Mouse (Mus musculus) layer of hippocampus, postnatal 25 days (tissue): ENCODE data around the gene Notch2. TPM values are rescaled to one million over a fixed set of nuclear protein-coding genes. Genes with fewer than 3 reads are reported as not detected.
A peak's percentile ranks its signal among the peaks of the same experiment; 100 is the strongest.

Experiments
- DNase-seq, 2 experiments: peaks; one replicate each; pipeline ENCODE4 v3.0.0; 2022; ENCODE audit warnings: mixed read lengths in 2 of 2, low spot score in 1 of 2; ENCODE audit errors: extremely low spot score in 1 of 2
- total RNA-seq, 2 experiments: library from RNA; stranded (reverse); gene quantifications; 2 replicates each; pipeline ENCODE4 v1.2.3; 2021

The Notch2 gene
- total RNA-seq, 2 experiments from 2014 or later = 20.2 to 24.7 TPM

DNA sequence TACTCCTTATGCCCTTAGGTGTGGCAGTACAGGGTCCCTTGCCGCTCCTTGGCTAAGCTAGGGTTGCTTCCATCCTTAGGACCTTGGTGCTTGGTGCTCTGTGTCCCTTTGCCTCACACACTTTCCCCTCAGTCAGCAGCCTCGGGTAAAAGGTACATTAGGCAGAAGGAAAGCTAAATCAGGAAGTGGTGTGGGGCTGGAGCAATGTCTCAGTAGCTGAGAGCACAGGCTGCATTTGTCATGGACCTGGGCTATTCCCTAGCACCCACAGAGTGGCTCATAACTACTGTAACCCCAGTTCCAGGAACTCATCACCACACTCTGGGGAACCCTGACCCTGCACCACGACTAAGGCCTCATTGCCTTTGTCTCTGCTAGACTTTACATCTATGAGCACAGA is 53.1 kb downstream of the Notch2 start:
- no peak for DNase-seq

DNA sequence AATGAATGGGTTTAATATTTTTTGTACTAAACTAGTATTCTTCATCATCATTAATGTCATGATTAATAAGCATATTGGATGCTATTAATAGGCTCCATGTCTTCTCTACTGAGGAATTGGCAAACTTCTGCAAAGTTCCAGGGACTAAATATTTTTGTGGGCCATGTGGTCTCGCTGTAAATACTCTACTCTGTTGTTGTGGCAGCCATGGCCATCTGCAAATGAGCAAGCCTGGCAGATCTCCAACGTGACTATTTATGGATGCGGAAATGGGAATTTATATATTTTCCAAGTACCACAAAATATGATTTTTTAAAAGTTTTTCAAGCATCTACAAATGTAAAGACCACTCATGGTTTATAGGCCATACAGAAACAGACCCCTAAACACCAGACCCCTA is 54.1 kb downstream of the Notch2 start:
- peak in 1 of 2 experiments; percentile 39 for DNase-seq

DNA sequence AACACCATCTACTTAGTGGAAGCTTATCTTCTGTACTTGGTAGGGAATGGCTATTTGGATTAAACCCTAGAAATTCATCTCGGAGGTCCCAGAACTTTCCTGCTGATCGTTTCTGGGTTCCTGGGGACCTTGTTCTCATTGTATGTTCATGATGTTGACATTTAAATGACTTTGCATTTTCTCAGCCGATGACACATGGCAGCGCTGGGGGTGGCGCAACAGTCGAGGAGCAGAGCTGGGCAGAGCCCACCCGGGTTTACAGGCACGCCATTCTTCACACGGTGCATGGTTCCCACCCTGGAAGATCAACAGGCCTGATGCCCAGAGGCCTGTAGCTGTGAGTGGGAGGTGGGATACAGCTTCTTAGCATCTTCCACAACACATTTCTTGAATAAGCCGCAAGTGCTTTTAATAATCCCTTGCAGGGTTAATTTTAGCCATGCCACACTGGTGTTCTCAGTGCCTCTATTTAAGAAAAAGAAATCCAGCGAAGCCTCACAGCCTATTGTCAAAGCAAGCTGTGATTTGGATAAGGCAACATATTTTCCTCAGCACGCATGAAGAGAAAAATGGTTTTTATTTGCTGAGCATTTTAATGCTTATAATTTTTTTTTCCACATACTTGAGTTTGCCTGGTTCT is 54.6 kb downstream of the Notch2 start:
- no peak for DNase-seq

DNA sequence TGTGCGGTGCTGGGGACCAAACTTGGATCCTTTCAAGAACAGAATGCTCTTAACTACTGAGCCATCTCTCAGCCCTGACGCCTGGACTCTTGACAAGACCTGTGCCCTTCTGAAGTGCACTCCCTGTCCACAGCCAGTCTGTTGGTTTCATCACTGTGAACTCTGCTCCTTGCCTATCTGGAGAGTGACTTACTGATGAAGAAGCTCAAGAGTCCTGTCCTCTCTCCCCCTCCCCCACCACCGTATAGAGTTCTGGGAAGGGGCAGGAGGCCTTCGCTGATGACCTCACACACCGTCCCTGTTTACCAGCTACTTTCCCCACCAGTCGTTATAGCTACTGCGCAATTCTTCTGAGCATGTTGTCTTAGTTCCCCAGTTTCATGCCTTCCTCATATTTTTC is 55.8 kb downstream of the Notch2 start:
- DNase-seq = no peak

DNA sequence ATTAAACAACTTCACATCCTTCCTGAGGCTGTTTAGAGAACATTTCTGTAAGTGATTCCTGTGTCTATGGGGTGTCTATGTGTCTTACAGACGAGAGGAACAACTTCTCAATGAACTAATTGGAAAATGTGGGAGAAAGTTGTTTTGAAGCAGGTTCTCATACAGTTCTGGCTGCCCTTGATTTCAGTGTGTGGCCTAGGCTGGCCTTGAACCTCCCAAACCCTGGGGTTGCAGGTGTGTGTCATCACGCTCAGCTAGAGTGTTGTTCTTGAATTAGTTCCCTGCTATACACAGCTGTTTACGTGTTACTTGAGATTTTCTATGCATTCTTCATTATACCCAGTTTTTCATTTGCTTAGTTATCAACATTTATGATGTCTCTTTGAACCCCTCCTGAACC is 56.5 kb downstream of the Notch2 start:
- no peak for DNase-seq

DNA sequence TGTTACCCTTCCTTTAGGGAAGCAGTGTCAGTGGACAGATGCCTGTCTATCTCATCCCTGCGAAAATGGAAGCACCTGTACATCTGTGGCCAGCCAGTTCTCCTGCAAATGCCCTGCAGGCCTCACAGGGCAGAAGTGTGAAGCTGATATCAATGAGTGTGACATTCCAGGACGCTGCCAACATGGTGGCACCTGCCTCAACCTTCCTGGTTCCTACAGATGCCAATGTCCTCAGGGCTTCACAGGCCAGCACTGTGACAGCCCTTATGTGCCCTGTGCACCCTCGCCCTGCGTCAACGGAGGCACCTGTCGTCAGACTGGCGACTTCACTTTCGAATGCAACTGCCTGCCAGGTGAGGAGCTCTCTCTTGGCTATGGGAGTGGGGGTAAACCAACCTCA is 59.2 kb downstream of the Notch2 start:
- no peak for DNase-seq

DNA sequence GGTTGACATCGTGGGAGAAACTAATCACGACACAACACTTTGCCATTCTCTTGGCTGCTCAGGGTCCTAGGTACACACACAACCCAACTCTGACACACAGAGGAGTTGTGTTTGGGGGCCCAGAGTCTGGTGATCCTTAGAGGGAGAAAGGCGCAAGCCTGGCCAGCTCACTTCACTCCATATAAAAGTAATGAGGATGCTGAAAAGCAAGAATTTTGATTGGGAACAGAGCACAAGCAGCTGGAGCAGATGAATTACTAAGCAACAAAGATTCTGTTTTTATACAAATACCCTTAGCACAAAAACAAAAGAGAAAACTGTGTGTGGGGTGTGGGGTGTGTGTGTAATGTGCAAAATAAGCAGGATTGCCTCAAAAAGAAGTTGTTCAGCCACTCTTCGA is 60.2 kb downstream of the Notch2 start:
- DNase-seq = no peak

DNA sequence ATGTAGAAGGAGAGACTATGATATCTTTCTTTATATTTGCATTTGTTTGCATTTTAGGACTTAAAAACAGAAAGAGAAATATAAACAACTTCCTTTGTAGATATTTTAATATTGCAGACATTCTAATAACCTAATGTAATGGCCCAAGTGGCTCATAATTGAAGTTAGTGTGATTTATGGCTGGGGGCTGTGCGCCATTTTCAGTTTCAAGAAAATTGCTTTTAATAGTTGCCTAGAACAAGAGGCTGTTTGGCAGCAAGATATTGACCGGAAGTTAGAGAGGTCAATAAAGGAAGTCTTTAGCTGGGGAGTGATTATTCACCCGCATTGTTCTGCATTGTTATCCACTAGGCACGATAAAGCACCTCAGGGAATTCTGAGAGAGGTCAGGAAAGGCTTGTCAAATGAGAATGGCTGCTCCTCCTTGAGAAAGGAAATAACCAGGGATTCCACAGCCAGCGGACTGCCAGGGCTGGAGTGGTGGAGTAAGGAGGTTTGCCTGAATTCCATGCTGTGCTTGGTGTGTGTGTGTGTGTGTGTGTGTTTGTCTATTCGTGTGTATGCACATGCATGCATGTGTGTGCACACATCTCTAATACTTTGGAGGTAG is 61.4 kb downstream of the Notch2 start:
- no peak for DNase-seq

DNA sequence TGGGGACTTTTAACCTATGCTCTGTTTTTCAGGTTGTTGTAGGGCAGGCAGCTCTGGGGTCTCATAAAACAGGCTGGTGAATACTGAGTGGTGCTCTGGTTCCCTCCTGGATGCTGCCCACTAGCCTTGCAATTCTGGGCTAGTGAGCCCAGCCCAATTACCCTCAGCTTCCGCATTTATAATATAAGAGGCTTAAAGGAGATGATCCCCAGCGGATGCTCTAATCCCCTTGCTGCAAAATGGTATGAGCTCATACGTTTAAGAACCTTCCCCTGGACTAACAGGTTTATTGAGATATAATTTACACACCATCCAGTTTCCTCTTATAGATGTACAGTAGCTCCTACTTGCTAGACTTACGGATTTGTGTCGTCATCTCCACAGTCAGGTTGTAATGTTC is 64.5 kb downstream of the Notch2 start:
- no peak for DNase-seq

DNA sequence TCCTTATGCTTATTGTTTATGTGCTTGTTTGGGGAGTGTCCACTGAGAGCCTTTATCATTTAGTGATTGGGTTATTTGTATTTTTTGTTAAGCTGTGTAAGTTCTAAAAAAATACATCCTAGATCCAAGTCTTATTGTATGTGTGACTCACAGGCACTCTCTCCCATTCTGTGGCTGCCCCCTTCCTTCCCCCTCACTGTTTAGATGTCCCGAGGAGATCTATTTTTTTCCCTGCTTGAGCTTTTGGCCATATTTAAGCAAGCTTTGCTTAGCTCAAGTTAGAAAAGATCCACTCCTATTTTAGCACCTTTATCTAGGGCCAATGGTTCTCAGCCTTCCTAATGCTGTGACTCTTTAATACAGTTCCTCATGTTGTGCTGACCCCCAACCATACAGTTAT is 65.5 kb downstream of the Notch2 start:
- no peak for DNase-seq

DNA sequence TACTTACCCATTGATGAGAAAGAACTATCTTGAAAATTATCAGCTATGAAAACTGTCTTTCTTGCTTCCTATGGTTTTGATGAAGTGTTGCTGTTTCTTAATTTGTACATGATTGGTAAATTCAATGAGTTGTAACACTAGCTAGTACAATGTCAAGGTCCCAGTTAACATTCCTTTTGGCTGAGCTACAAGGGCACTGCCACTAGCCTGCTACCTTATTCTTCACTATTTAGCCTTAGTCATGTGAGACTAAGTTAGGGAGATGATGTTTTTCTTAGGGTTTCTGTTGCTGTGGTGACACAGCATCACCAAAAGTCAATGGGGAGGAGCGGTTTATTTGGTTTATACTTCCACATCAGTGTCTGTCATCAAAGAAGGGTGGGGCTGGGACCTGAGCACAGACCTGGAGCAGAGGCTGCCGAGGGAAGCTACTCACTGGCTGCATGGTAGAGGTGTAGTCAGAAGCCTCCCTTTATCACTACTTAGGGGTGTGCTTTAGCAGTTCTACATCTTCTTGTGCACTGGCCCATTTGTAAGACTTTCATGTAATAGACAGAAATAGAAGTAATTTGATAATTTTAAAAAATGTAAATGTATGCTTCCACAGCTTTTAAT is 66.4 kb downstream of the Notch2 start:
- DNase-seq = no peak

DNA sequence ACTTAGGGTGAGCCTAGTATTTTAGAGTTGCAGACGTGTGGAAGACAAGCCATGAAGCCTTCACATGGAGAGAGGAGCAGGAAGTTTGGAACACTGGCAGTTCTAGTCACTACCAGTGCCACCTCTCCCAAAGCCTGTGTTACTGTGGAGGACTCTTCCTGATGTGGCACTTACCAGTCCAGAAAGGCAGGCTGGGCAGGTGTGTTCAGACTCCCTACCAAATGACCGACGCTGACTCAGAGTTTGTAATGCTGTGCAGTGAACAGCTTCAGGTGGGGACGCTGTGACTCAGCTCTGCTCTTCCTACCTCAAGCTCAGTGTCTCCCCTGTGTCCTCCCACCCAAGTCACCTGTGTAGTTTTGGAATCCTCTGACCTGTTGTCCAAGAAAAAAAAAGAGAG is 67.3 kb downstream of the Notch2 start:
- DNase-seq = no peak

DNA sequence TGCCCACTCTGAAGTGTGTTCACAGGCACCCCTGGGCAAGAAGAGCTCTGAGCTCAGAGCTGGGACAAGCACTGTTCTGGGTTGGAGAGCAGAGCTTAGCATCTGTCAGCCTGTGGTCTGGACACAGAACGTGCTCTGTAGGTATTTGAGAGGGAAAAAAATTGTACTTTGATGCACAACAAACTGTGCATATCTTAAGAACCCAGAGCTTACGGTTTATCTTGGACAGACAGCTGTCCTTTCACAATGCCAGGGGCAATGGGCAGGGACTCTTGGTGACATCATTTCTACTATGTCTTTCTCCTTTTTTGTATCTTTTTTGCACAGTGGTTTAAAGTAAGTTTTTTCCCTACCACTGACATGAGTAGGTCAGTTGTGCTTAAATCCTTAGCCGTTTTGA is 68.9 kb downstream of the Notch2 start:
- DNase-seq = no peak

DNA sequence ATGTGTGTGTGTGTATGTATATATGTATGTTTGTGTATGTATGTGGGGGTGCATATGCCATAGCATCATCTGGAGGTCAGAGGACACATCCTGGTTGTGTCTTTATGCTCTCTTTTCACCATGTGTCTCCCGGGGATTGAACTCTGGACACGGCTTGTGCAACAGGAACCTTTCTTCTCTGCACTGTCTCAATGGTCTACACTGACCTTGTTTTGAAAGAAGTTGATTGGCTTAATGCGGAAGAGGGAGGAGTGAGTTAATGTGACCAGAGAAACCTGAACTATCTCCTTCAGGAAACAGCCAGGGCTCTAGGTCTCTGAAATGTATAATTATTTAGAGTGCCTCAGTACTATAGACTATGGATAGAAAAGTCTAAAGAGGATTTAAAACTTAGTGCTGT is 69.6 kb downstream of the Notch2 start:
- DNase-seq = no peak

DNA sequence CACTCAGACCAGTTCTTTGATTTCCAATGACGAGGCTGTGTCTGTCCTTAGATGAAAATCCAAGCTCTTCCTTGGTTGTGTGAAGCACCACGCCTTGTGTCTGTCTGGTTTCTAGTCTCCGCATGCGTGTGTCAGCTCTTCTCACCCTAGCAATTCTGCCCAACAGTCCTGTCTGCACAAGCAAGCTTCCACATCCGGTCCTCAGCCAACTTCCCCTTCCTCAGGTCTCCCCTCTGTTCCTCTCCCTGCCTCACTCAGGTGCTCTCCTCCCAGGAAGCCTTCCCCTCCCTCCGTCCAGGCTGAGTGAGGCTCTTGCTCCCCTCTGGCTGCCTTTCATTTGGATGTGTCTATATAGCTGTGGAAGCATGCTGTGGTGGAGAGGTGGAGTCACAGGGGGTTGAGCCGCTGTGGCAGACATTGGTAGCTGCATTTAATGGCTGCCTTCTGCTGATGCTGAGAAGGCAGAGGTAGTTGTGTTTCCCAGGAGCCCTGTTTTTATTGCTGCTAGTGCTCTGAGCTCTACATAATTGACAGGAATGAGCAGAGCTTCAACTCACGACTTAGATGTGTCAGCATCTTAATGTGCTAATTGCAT is 70.8 kb downstream of the Notch2 start:
- no peak for DNase-seq

DNA sequence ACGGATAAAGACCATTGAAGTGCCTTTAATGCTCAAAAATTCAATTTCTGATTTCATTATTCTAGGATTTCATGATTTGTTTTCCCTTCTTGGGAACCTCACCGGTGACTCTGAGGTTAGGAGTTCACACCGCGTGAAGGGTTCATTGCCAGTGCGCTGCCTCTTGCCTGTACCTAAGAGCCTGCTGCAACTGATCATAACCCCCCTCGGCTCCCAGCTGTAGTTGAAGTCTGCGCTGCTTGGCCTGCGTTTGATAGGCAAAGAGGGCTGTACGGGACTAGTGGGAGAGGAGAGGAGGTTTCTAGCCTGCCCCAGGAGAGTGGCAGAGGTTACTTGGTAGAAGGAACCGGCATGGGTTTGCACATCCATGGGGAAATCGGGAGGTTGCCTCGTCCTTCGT is 71.5 kb downstream of the Notch2 start:
- DNase-seq = no peak

DNA sequence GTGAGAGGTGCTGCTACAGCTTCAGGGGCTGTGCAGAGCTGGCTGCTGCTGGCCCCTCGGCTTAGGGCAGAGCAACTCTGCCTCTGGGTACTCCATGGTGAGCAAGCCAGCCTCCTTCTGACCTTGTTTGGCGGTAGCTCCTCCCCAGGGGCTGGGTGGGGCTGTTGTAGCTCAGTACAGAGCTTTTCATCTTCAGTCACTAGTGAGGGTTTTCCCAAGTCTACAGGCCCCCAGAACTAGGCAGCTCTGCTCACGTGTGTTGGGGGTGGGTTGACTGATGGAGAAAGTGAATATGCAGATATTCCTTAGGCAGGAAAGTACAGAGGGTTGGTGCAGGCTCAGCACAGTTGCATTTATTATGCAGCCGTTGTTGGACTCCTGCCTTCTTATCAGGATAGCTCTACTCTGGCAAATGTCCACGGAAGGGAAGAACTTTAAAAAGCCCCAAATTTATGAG is 72.5 kb downstream of the Notch2 start:
- no peak for DNase-seq

DNA sequence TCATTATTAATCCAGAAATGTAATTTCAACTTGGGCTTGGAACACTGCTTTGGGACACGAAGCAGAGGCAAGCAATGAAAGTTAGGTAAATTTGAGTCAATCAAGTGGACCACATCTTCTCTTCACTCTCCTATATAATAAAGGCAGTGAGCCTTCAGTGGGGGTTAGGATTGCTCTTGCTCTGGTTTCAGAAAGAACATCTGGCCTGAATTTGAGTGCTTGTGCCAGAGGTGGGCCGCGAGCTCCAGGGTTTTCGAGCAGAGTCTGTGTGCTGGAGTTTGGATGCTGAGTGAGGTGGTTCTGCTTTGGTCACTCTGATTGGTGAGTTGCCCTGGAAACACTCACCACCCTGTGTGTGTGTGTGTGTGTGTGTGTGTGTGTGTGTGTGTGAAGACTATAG is 73.1 kb downstream of the Notch2 start:
- DNase-seq = no peak

DNA sequence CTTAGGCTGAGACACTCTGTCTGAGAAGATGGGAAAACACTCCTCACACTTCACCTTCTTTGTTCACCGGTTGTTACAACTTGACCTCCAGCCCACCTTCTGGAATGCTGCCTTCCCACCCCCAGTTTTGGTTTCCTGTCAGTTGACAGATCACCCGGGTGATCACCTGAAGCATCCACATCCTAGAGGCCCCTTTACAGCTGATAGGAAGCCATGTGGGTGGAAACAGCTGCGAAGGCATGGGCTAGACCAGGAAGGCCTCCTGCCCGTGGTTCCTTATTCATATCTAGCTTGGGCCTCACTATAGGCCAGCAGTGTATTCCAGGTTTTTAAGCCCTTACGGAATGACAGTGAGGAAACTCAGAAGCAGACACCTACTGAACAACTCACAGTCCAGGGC is 73.5 kb downstream of the Notch2 start:
- no peak for DNase-seq

DNA sequence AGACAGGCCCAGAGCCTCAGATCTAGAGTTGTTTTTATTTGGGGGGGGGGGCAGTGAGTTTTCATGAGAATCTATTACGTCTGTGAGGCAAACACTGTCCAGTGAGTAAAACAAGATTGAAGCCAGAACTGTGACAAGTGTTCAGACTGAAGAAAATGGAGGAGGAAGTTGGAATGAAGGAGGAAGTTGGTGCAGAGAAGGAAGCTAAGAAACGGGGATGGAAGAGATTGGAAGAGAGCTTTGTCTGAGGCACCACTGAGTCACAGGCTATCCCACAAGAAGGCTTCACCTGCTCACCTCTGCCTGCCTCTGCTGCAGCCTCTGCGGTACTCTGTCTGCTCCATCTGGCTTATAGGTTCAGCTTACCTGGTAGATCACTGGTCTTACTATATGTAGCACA is 74.2 kb downstream of the Notch2 start:
- no peak for DNase-seq

DNA sequence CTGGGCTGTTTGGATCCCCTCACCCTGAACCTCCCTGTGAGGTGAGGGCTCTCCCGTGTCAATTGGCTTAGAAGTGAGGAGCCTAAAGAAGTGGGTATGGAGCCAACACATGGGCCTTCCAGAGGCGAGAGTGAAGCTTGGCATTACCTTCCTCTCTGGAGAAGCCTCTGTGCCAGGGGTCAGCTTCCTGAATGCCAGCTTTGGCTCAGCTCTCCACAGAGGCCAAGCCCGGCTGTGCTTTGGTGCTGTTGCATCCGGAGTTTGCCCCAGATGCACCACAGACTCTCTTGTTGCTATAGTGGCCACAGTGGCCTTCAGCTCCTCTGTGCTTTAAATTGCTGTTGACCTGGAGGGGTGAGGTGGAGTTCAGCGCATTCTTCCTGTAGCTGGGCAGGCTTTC is 76.4 kb downstream of the Notch2 start:
- DNase-seq = no peak

DNA sequence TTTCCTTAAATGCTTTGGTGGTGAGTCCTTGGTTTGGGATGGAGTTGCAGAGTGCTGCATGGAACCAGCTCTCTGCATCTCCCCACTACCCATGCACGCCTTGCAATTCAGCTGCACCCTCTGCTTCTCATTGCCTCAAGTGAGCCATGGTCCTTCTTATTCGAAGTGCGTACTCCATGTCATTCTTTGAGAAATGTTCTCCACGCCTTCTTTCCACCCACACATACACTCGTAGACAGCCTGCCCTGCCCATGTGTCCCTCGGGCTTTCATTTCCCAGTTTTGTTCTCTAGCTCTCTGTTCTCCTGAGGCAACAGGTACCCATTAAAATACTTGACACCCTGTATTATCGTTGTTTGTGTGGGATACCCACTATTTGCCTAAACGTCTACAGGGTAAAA is 76.8 kb downstream of the Notch2 start:
- no peak for DNase-seq
